Mouse (Mus musculus): ENCODE measurements at regions not wholly inside any gene's neighbourhood (a gene's known extent, or its start where the extent isn't known, plus 50 kb on each side); places are given as distances from the start of the nearest gene placed in this dataset.

- DNase-seq (ENCODE audit: low spot score in 2 of 2) = no peak
These were observed 332.8 kb upstream of the Tnp1 start for GRCm38 (mm10) chr1:73348476-73348875.

DNA sequence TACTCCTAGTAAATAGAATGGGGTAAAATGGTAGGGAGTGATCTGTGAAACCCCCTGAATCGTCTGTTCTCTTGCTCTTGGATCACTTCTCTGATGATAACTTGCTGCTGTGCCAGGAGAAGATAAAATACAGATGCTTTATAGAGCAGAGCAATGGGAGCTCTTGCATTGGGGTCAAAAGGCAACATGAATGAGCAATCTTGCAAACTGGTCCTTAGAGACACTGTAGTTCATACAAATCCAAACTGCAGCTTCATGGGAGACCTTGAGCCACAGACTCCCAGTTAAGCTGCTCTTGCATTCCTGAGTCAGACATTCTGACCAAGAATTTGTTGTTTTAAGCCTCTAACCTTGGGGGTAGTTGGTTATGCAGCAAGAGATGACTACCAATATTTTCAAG is 328.9 kb upstream of the Tnp1 start:
- no peak for DNase-seq (ENCODE audit: low spot score in 2 of 2)

DNA sequence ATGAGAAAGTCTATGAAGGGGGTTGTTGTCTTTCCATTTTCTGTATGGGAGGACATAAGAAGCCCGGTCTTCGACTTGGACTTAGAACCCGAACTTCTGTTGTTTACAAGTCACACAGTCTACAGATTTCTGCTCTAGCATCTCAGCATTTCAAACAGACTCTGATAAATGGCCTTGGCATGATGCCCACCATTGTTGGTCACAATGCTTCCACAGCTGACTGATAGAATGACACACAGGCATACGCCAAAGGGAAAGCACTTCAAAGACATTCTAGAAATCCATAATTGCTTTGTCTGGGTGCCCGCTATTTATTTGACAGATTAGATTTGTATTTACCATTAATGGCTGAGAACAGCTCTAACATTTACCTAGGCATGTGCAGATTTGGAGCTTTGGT is 326.2 kb upstream of the Tnp1 start:
- no peak for DNase-seq (ENCODE audit: low spot score in 2 of 2)

- DNase-seq (ENCODE audit: low spot score in 2 of 2) = no peak
These were observed 321.7 kb upstream of the Tnp1 start for GRCm38 (mm10) chr1:73337401-73337800.

DNA sequence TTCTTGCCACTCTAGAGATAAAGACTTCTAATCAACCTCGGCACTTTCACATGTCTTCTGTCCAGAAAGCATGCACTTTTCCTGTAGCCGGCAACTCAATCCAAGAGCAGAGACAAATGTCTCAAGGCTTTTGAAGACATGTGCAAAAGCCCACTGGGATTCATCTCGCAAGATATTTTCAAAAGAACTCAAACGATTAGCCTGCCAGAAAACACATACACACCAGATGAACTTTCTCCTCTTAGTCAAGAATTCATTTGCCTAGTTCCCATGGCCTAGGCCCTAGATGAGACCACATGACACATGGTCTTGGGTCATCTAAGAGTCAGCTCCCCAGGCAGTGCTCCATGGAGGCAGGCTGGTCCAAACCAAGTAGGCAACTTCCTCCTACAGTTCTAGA is 293.8 kb upstream of the Tnp1 start:
- DNase-seq (ENCODE audit: low spot score in 2 of 2) = no peak

DNA sequence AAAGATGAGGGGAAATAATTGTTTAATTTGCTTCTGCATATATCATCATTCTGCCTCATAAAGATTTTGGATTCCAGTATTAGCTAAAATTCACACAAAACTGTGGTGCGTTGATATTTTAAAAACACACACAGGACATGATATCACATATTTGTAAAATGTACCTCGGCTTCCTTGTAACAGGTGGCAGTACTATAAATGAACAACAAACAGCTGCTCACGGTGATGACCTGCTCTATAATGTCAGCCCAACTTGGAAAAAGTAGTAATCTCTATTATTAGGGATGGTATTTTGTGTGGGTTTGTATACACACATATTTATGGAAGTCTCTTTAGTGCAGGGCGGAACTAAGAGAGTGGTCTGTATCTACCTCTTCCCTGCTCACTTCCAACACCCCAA is 292.7 kb upstream of the Tnp1 start:
- no peak for DNase-seq (ENCODE audit: low spot score in 2 of 2)

- no peak for DNase-seq (ENCODE audit: low spot score in 2 of 2)
These were observed 291.5 kb upstream of the Tnp1 start for GRCm38 (mm10) chr1:73307194-73307593.

DNA sequence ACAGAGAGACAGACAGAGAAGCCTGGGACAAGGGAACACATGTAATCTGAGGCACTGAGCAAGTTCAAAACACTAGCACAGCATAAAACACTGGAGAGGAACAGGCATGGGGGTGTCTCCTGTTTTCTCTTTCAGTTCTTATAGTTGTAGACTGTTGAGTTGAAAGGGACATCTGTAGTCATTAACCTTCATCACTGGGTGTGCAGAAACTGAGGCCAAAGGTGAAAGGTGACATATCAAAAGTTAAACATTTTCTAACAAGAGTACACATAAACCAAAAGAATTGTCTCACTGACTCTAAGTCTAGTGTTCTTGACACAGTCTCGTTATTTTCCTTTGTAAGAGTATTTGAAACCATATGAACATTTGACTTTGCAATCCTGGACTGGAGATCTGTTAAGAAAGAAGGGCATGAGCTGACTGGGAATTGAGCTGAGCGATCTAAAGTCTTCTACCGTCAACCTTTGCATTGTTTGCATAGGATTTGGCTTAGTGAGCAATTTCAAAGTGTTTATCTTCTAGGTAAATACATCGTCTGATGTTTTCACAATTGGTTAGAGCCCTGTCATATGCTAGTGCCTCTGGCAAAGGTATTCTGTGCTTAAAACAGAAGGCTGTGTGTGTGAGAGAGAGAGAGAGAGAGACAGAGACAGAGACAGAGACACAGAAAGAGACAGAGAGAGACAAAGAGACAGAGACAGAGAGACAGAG is 284.4 kb upstream of the Tnp1 start:
- DNase-seq (ENCODE audit: low spot score in 2 of 2) = no peak

DNA sequence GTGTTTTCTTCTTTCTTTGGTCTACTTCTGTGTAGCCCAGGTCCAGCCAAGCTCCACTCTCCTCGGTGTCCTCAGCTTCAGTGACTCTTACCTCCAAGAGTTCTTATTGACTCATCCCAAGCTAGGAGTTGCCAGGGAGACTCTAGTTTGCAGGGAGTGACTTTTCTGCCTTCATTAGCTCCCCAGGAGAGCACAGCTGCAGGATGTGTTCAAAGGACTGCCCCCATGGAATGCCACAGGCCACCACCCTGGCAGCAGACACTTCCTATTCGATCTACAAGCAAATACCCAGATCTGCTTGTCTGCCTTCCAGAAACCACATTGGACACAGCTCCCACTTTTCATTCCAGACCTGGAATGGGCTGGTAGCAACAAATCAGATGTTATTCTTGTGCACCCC is 269.6 kb upstream of the Tnp1 start:
- no peak for DNase-seq (ENCODE audit: low spot score in 2 of 2)

- DNase-seq (ENCODE audit: low spot score in 2 of 2) = peak in 1 of 2 experiments; percentile 48
These were observed 258.8 kb upstream of the Tnp1 start for GRCm38 (mm10) chr1:73274480-73274879.

DNA sequence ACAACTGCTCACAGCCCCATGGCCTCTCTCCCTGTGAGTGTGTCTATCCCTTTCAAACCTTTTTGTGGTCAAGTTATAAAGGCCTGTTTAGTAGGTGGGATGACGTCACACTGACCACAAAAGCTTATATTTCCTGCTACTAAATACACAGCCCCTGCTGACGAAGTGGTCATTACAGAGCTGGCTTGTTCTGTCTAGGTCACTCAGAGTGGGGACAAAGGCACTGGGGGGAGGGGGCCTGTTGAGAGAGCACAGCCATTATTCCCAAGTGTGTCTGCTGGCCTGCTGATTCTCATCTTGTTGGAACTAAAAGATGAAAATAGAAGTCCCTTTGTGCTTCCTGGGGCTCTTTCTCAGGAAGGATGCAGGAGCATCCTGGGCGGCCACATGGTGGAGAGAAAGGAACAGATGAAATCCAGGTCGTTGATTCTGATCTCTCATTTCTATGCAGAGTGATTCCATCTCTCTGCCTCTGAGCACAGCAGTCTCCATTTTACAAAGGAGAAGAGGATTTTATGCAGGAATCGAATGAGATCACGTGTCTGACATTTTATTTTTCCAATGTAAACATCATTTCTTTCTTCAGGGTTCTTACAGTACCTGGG is 255.2 kb upstream of the Tnp1 start:
- no peak for DNase-seq (ENCODE audit: low spot score in 2 of 2)

- DNase-seq (ENCODE audit: low spot score in 2 of 2) = no peak
These were observed 253.5 kb upstream of the Tnp1 start for GRCm38 (mm10) chr1:73269051-73269755.

- no peak for DNase-seq (ENCODE audit: low spot score in 2 of 2)
These were observed 249.3 kb upstream of the Tnp1 start for GRCm38 (mm10) chr1:73265009-73265408.

DNA sequence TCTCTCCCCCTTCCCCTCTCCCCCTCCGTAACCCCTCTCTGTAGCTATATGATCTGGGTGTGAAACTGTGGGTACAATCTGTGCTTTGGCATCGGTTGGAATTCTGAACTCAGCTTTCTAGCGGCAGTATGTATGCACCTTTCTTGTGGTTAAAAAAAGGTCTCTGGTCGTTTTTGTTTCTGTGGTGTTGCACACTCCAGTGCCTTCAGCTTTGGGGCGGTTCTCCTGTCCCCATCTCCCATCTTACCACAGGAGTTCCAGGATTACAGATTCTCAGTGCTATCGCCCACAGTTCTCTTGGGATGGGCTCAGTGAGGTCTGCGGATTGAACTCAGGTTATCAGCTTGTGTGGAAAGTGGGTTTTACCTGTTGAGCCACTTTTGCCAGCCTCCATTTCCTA is 248.5 kb upstream of the Tnp1 start:
- DNase-seq (ENCODE audit: low spot score in 2 of 2) = no peak

- DNase-seq (ENCODE audit: low spot score in 2 of 2) = no peak
These were observed 243.9 kb upstream of the Tnp1 start for GRCm38 (mm10) chr1:73259525-73260098.

DNA sequence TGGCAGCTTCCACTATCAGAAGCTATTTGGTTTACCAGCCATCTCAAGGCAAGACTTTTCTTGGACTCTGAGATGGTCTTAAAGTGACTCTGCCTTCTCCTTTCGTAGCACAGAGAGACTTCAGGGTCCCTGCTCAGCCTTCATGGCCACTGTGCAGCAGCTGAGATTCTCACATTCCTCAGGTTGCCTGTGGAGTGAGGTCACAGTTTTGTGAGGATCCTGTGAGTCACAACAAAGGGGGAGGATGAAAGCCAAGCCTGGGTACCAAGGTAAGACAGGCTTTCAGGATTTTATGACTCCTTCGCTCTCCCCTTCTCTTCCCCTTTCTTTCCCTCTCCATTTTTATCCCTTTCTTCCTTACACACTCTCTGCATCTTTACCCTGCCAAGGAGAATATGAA is 241.6 kb upstream of the Tnp1 start:
- no peak for DNase-seq (ENCODE audit: low spot score in 2 of 2)

- no peak for DNase-seq (ENCODE audit: low spot score in 2 of 2)
These were observed 236.2 kb upstream of the Tnp1 start for GRCm38 (mm10) chr1:73251911-73252356.

GRCm38 (mm10) chr1:73244016-73244415 is 228.3 kb upstream of the Tnp1 start:
- DNase-seq (ENCODE audit: low spot score in 2 of 2) = no peak

DNA sequence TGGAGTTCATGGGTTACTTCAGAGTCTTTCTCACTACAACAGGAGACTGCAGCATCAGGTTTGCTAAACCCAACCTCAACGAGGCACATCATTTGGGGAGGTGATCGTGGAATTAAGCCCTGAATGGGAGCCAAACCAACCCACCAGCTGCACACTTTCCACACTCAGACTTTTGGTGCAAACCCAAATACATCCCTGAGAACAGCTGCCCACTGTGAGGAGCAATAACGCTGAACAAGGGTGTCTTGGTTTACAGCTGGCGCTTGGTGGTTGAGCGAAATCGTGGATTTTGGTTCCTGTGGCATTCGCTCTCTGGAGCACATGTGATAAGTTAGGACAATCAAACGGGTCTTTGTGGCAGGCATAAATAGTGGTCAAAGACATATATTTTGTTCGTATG is 226.6 kb upstream of the Tnp1 start:
- DNase-seq (ENCODE audit: low spot score in 2 of 2) = no peak

GRCm38 (mm10) chr1:73236867-73237266 is 221.2 kb upstream of the Tnp1 start:
- no peak for DNase-seq (ENCODE audit: low spot score in 2 of 2)

DNA sequence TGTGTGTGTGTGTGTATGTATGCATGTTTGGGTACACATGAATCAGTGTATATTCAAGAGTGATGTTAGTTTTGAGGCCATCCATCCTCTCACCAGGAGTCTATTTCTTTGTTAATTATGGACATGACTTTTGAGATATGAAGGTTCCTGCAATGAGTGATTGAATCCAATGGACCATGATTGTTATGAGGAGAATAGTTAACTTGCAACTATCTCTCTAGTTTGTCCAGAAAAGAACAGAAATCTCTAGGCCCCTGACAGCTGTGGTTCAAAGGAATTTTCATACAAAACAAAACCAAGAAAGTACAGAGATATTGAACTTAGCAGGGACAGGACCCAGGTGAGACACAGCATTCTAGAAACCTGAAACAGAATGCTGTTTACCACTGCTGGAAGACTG is 217.9 kb upstream of the Tnp1 start:
- DNase-seq (ENCODE audit: low spot score in 2 of 2) = no peak

DNA sequence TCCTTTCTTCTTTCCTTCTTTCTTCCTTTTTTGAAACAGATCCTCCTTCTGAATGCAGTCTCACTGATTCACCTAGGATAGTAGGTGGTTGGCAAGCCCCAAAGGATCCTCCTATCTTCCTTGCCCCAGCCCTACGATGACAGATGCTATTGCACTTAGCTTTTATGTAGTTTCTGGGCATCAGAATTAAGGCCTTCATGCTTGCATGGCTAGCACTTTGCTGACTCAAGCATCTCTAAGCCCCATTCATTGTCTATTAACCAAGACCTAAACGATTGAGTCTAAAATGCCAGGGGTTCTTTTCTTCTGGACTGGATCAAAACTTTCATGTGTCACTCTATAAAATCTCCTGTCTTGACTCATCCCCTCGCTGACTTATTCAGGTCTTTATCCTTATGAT is 217.3 kb upstream of the Tnp1 start:
- DNase-seq (ENCODE audit: low spot score in 2 of 2) = no peak

GRCm38 (mm10) chr1:73230611-73231010 is 214.9 kb upstream of the Tnp1 start:
- no peak for DNase-seq (ENCODE audit: low spot score in 2 of 2)
